Mouse (Mus musculus) liver, embryonic 15.5 days (tissue): ENCODE data around the gene Olfr380. TPM values are rescaled to one million over a fixed set of nuclear protein-coding genes. Genes with fewer than 3 reads are reported as not detected.

Experiments used
- ATAC-seq: fragments of 200-750 bp; cut with Nextera tagmentation; 2 replicates; pipeline ENCODE4 v1.8.0; 2017; ENCODE audit warnings: moderate number of reproducible peaks, mild to moderate bottlenecking, moderate library complexity; ENCODE audit not compliant: insufficient read depth
- H3K27ac ChIP-seq: fragments of 300-500 bp; sonication (generic); replicated peaks from 2 replicates; pipeline ENCODE4 v1.5.1; 2015; ENCODE audit warnings: mild to moderate bottlenecking, inconsistent platforms
- H3K27me3 ChIP-seq: fragments of 300-500 bp; sonication (generic); 2 replicates; pipeline ENCODE4 v1.6.1; 2015; ENCODE audit warnings: mild to moderate bottlenecking, inconsistent platforms
- H3K36me3 ChIP-seq: fragments of 300-500 bp; sonication (generic); replicated peaks from 2 replicates; pipeline ENCODE4 v1.6.1; 2015; ENCODE audit warnings: moderate library complexity, mild to moderate bottlenecking, inconsistent platforms
- H3K4me1 ChIP-seq: fragments of 300-500 bp; sonication (generic); replicated peaks from 2 replicates; pipeline ENCODE4 v1.6.1; 2015; ENCODE audit warnings: inconsistent platforms
- H3K4me2 ChIP-seq: fragments of 300-500 bp; sonication (generic); 2 replicates; pipeline ENCODE4 v1.6.1; 2015; ENCODE audit warnings: moderate library complexity, mild to moderate bottlenecking, inconsistent platforms
- H3K4me3 ChIP-seq: fragments of 300-500 bp; sonication (generic); replicated peaks from 2 replicates; pipeline ENCODE4 v1.5.1; 2015; ENCODE audit warnings: mild to moderate bottlenecking, inconsistent platforms
- H3K9ac ChIP-seq: fragments of 300-500 bp; sonication (generic); 2 replicates; pipeline ENCODE4 v1.6.1; 2015; ENCODE audit warnings: moderate library complexity, mild to moderate bottlenecking, inconsistent platforms
- H3K9me3 ChIP-seq: fragments of 300-500 bp; sonication (generic); replicated peaks from 2 replicates; pipeline ENCODE4 v1.6.1; 2016; ENCODE audit warnings: inconsistent platforms
- WGBS: fragments of 180-500 bp; shearing (Covaris S2); methylation state at CpG from one replicate; pipeline ENCODE4 v1.1.7; 2015; ENCODE audit warnings: mixed read lengths; ENCODE audit not compliant: insufficient replicate concordance; 5-methylcytosine and 5-hydroxymethylcytosine counted together
- polyA plus RNA-seq: library from polyadenylated mRNA; unstranded; fragments of >200 nt; fragmentation: Nextera tagmentation; extraction: Ambion mirVana; gene quantifications from 2 replicates; pipeline ENCODE4 v1.2.1, GENCODE M21; 2015

The Olfr380 gene
- polyA plus RNA-seq: not detected in 2 replicates

DNA sequence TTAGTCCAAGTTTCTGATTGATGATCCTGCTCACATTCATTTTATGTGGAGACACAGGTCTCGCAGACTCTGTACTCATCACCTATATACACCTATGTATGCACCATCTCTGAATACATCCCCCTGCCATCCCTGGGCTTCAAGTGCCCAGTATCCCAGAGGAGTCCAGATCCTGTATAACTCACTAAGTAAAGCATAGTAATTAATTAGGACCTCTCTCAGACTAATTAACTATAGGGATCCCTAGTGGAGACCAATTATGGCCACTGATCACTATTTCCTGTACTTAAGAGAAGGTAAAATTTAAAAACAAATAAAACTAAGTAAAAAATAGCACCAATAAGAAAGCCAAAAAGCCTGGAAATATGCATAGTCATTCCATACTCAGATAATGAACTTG lies at the start of gene Olfr380:
Gene Olfr380, minus strand, starts transcription at position 101 of the 400 bp plus-strand sequence.
- Histone ChIP-seq H3K36me3 (no peaks in the 10 kb centered on the region), H3K27me3 (no peaks in the 10 kb centered on the region)
- 60% methylated on average over 1 of the region's 1 CpGs for WGBS

DNA sequence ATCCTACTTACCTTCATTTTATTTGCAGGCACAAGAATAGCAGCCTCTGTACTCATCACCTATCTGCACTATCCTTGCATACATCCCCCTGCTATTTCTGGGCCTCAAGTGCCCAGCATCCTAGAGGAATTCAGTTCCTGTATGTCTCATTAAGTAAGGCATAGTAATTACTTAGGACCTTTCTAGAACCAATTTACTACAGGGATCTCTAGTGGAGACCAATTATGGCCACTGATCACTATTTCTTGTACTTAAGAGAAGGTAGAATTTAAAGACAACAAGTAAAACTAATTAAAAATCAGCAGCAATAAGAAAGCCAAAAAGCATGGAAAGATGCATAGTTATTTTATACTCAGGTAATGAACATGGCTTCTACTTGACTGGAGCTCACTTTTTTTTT lies 34.2 kb upstream of the Olfr380 start, which contains the start of gene Olfr381:
Gene Olfr381, minus strand, starts transcription at position 101 of the 400 bp plus-strand sequence.
- Histone ChIP-seq H3K27me3 (no peaks in the 10 kb centered on the region), H3K4me1 (no peaks in the 10 kb centered on the region), H3K9me3 (no peaks in the 10 kb centered on the region), H3K36me3 (no peaks in the 10 kb centered on the region), H3K4me3 (no peak within 1 kb of the TSS), H3K9ac (no peak within 1 kb of the TSS), H3K4me2 (no peak within 1 kb of the TSS), H3K27ac (no peak within 1 kb of the TSS)
- no peak for ATAC-seq

More for the DNA sequence above, at the start of gene Olfr380:
- H3K9me3 ChIP-seq: no peaks in the 10 kb centered on the region
- ATAC-seq: no peak
- H3K9ac ChIP-seq: no peak within 1 kb of the TSS
- H3K4me2 ChIP-seq: no peak within 1 kb of the TSS
- H3K4me1 ChIP-seq: no peaks in the 10 kb centered on the region
- H3K4me3 ChIP-seq: no peak within 1 kb of the TSS
- H3K27ac ChIP-seq: no peak within 1 kb of the TSS

DNA sequence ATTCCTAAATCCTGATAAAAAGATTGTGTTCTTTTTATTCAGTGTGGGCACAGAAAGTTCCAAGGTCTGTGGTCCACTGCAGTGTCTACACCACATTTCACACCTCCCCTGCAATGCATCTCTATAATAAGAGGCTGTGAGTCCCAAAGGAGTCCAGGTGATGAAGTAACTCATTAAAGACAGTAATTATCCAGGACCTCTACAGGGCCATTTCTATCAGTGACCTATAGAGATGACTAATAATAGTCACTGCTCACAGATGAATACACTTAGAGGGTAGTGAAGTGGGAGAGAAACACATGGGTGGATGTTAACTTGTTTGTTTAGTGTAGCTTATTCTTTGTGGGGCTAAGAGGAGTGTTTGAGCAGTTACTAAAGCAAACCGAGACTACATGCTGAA lies 28.9 kb downstream of the Olfr380 start, which contains the start of gene Olfr378:
Gene Olfr378, minus strand, starts transcription at position 101 of the 400 bp plus-strand sequence.
- Histone ChIP-seq H3K27ac (no peak within 1 kb of the TSS), H3K4me2 (no peak within 1 kb of the TSS), H3K4me1 (no peaks in the 10 kb centered on the region), H3K27me3 (no peaks in the 10 kb centered on the region), H3K36me3 (no peaks in the 10 kb centered on the region), H3K9me3 (no peaks in the 10 kb centered on the region), H3K9ac (no peak within 1 kb of the TSS), H3K4me3 (no peak within 1 kb of the TSS)
- 82% methylated on average over 1 of the region's 1 CpGs for WGBS
- no peak for ATAC-seq

Other genes with a start within 250 kb of the Olfr380 start
- 0.23 and 0.35 TPM in 2 replicates for gene Trpv1, start 223.2 kb downstream of the Olfr380 start, polyA plus RNA-seq
- 0.02 TPM in 2 replicates for gene Trpv3, start 190.1 kb downstream of the Olfr380 start, polyA plus RNA-seq
- 2.6 and 3.5 TPM in 2 replicates for gene Aspa, start 127.9 kb downstream of the Olfr380 start, polyA plus RNA-seq
- gene Gm49340, start 127.8 kb downstream of the Olfr380 start, polyA plus RNA-seq: 0.13 TPM in 1 of 2 replicates, not detected in the other
- 2.5 and 2.8 TPM in 2 replicates for gene Spata22, start 127.8 kb downstream of the Olfr380 start, polyA plus RNA-seq
- gene Olfr20, start 106.7 kb downstream of the Olfr380 start, polyA plus RNA-seq: 0.25 TPM in 1 of 2 replicates, not detected in the other
- gene Olfr376, start 86.3 kb downstream of the Olfr380 start, polyA plus RNA-seq: not detected in 2 replicates
- gene Olfr1, start 57.9 kb downstream of the Olfr380 start, polyA plus RNA-seq: not detected in 2 replicates
- gene Olfr378, start 29.0 kb downstream of the Olfr380 start, polyA plus RNA-seq: not detected in 2 replicates
- gene Olfr381, start 34.1 kb upstream of the Olfr380 start, polyA plus RNA-seq: not detected in 2 replicates
- not detected in 2 replicates for gene Olfr382, start 59.7 kb upstream of the Olfr380 start, polyA plus RNA-seq
- not detected in 2 replicates for gene Olfr385, start 135.5 kb upstream of the Olfr380 start, polyA plus RNA-seq
- not detected in 2 replicates for gene Olfr384, start 141.1 kb upstream of the Olfr380 start, polyA plus RNA-seq
- not detected in 2 replicates for gene Zfp735, start 231.3 kb upstream of the Olfr380 start, polyA plus RNA-seq